Mouse (Mus musculus) heart, adult 18-20 months (tissue): ENCODE results near the gene Mapk1ip1l. TPM values are rescaled to one million over a fixed set of nuclear protein-coding genes. Genes with fewer than 3 reads are reported as not detected.

ENCODE experiments used
- DNase-seq, 2 experiments: peaks; one replicate each; pipeline ENCODE4 v3.0.0; 2021 to 2022; ENCODE audit warnings: mixed read lengths in 1 of 2
- total RNA-seq, 2 experiments: library from RNA; stranded (reverse); gene quantifications; 2 replicates each; pipeline ENCODE4 v1.2.3; 2021

Gene Mapk1ip1l
- total RNA-seq, 2 experiments from 2014 or later, result 26.6 to 34.1 TPM

- DNase-seq, result no peak
Measured at GRCm38 (mm10) chr14:47361418-47361817, 63.4 kb downstream of the Mapk1ip1l start.

- DNase-seq, result peak in 1 of 2 experiments; percentile 33
Measured at GRCm38 (mm10) chr14:47361899-47362298, 63.8 kb downstream of the Mapk1ip1l start.

GRCm38 (mm10) chr14:47364742-47365449 lies 66.8 kb downstream of the Mapk1ip1l start:
- DNase-seq, result peak in 1 of 2 experiments; percentile 29

- no peak for DNase-seq
Measured at GRCm38 (mm10) chr14:47366881-47367321, 68.8 kb downstream of the Mapk1ip1l start.

GRCm38 (mm10) chr14:47367461-47367860 lies 69.4 kb downstream of the Mapk1ip1l start, which contains the start of gene Lgals3:
TSS of gene Lgals3 (plus strand) at chr14:47367751.
- DNase-seq, result no peak

GRCm38 (mm10) chr14:47369741-47370140 lies 71.7 kb downstream of the Mapk1ip1l start:
- DNase-seq, result no peak

- DNase-seq, result no peak
Measured at GRCm38 (mm10) chr14:47370790-47371189, 72.7 kb downstream of the Mapk1ip1l start.

GRCm38 (mm10) chr14:47371689-47372088 lies 73.6 kb downstream of the Mapk1ip1l start:
- DNase-seq, result no peak

Other genes with a start within 250 kb of the Mapk1ip1l start
- 1 to 10 TPM; 5.8 to 6.9 TPM for gene Gch1, start 108.9 kb upstream of the Mapk1ip1l start, total RNA-seq
- under 1 TPM; 0.55 to 0.72 TPM for gene Wdhd1, start 21.4 kb upstream of the Mapk1ip1l start, total RNA-seq
- gene Socs4, start 21.3 kb upstream of the Mapk1ip1l start, total RNA-seq, result 10 to 100 TPM; 15.3 to 16.1 TPM
- 1 to 10 TPM; 3.3 to 7.2 TPM for gene Lgals3, start 69.5 kb downstream of the Mapk1ip1l start, total RNA-seq
- under 1 TPM; 0.37 to 0.62 TPM for gene Dlgap5, start 120.1 kb downstream of the Mapk1ip1l start, total RNA-seq
- 10 to 100 TPM; 11.9 to 12.7 TPM for gene Fbxo34, start 152.2 kb downstream of the Mapk1ip1l start, total RNA-seq